Mouse (Mus musculus): ENCODE data around the gene Vps51. TPM values are rescaled to one million over a fixed set of nuclear protein-coding genes. Genes with fewer than 3 reads are reported as not detected.

Vps51 gene
- polyA plus RNA-seq, 1 experiment from 2014 or later, result 78.8 TPM

DNA sequence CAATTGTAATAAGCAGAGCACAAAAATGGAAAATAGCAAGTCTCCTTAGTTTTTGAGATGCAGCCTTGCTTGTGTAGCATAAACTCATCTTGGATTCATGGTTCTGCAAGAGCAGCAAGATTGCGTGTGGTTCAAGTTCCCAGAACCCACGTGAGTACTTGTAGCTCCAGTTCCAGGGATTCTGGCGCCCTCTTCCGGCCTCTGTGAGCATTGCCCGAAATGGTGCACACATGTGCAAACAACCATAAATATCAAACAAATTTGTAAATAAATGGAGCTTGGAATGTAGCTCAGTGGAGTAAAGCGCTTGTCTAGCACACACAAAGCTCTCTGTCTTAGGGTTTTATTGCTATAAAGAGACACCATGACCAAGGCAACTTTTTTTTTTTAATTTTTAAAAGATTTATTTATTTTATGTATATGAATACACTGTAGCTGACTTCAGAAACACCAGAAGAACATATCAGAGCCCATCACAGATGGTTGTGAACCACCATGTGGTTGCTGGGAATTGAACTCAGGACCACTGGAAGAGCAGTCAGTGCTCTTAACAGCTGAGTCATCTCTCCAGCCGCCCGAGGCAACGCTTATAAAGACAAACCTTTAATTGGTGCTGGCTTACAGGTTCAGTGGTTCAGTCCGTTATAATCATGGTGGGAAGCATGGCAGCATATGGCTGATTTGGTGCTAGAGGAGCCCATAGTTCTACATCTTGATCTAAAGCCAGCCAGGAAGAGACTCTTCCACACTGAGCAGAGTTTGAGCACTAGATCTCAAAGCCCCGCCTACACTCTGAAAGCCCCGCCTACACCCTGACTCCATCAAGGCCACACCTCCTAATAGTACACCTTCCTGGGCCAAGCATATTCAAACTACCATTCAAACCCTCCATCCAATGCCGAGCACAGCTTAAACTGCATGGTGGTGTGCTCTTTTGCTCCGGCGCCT, 58.6 kb downstream of the Vps51 start:
- H3K36me3 ChIP-seq, result no peaks in the 10 kb centered on the region
- no peak overlapping the region for H3K27ac ChIP-seq
- H3K4me2 ChIP-seq (replicated peaks), result no peak overlapping the region
- 33% methylated on average over 15 of the region's 15 CpGs for WGBS
- H3K9ac ChIP-seq, result no peak overlapping the region
- peaks cover 36% of the 10 kb centered on the region for H3K27me3 ChIP-seq
- no peak for ATAC-seq (ENCODE audit: low FRiP score)
- H3K9me3 ChIP-seq (replicated peaks), result no peaks in the 10 kb centered on the region
- peaks cover 13% of the 10 kb centered on the region for H3K4me1 ChIP-seq
- H3K4me3 ChIP-seq, result no peak overlapping the region

Small RNAs within 50 kb of the gene (microRNA-seq; reads per million reads assigned to microRNA genes)
- 1.6 reads per million for gene Mir6988

Other genes starting within 250 kb of the Vps51 start
- 28.7 and 29.9 TPM in 2 replicates for gene Frmd8, start 202.0 kb downstream of the Vps51 start, polyA plus RNA-seq (2016; fragmentation: Nextera tagmentation; extraction: Ambion mirVana)
- 2.0 and 2.2 TPM in 2 replicates for gene Slc25a45, start 199.4 kb downstream of the Vps51 start, polyA plus RNA-seq (2016; fragmentation: Nextera tagmentation; extraction: Ambion mirVana)
- 11.0 and 11.3 TPM in 2 replicates for gene Tigd3, start 183.1 kb downstream of the Vps51 start, polyA plus RNA-seq (2016; fragmentation: Nextera tagmentation; extraction: Ambion mirVana)
- 161 and 177 TPM in 2 replicates for gene Dpf2, start 164.2 kb downstream of the Vps51 start, polyA plus RNA-seq (2016; fragmentation: Nextera tagmentation; extraction: Ambion mirVana)
- 5.1 and 6.1 TPM in 2 replicates for gene Cdc42ep2, start 152.4 kb downstream of the Vps51 start, polyA plus RNA-seq (2016; fragmentation: Nextera tagmentation; extraction: Ambion mirVana)
- gene Pola2, start 113.0 kb downstream of the Vps51 start, polyA plus RNA-seq (2016; fragmentation: Nextera tagmentation; extraction: Ambion mirVana), result 47.4 and 49.2 TPM in 2 replicates
- gene Slc22a20, start 91.1 kb downstream of the Vps51 start, polyA plus RNA-seq (2016; fragmentation: Nextera tagmentation; extraction: Ambion mirVana), result not detected in 2 replicates
- 5.5 and 7.7 TPM in 2 replicates for gene Capn1, start 61.3 kb downstream of the Vps51 start, polyA plus RNA-seq (2016; fragmentation: Nextera tagmentation; extraction: Ambion mirVana)
- gene Syvn1, start 30.7 kb downstream of the Vps51 start, polyA plus RNA-seq (2016; fragmentation: Nextera tagmentation; extraction: Ambion mirVana), result 31.7 and 32.8 TPM in 2 replicates
- gene Mrpl49, start 19.4 kb downstream of the Vps51 start, polyA plus RNA-seq (2016; fragmentation: Nextera tagmentation; extraction: Ambion mirVana), result 65.1 and 67.5 TPM in 2 replicates
- 561 and 621 TPM in 2 replicates for gene Fau, start 19.4 kb downstream of the Vps51 start, polyA plus RNA-seq (2016; fragmentation: Nextera tagmentation; extraction: Ambion mirVana)
- gene Znhit2, start 16.0 kb downstream of the Vps51 start, polyA plus RNA-seq (2016; fragmentation: Nextera tagmentation; extraction: Ambion mirVana), result 33.6 and 34.4 TPM in 2 replicates
- gene Tm7sf2, start 8.9 kb downstream of the Vps51 start, polyA plus RNA-seq (2016; fragmentation: Nextera tagmentation; extraction: Ambion mirVana), result 38.0 and 40.3 TPM in 2 replicates
- not detected in 2 replicates for gene Tmem262, start 2.8 kb upstream of the Vps51 start, polyA plus RNA-seq (2016; fragmentation: Nextera tagmentation; extraction: Ambion mirVana)
- 2.5 and 2.7 TPM in 2 replicates for gene Gm28374, start 5.0 kb upstream of the Vps51 start, polyA plus RNA-seq (2016; fragmentation: Nextera tagmentation; extraction: Ambion mirVana)
- gene Zfpl1, start 7.7 kb upstream of the Vps51 start, polyA plus RNA-seq (2016; fragmentation: Nextera tagmentation; extraction: Ambion mirVana), result 68.9 and 75.0 TPM in 2 replicates
- 24.5 and 25.4 TPM in 2 replicates for gene Cdca5, start 7.8 kb upstream of the Vps51 start, polyA plus RNA-seq (2016; fragmentation: Nextera tagmentation; extraction: Ambion mirVana)
- gene AC131692.1, start 17.2 kb upstream of the Vps51 start, polyA plus RNA-seq (2016; fragmentation: Nextera tagmentation; extraction: Ambion mirVana), result 0.35 and 0.38 TPM in 2 replicates
- gene Naaladl1, start 28.6 kb upstream of the Vps51 start, polyA plus RNA-seq (2016; fragmentation: Nextera tagmentation; extraction: Ambion mirVana), result 0.54 and 0.70 TPM in 2 replicates
- gene Sac3d1, start 41.4 kb upstream of the Vps51 start, polyA plus RNA-seq (2016; fragmentation: Nextera tagmentation; extraction: Ambion mirVana), result 47.9 and 48.3 TPM in 2 replicates
- gene Snx15, start 51.1 kb upstream of the Vps51 start, polyA plus RNA-seq (2016; fragmentation: Nextera tagmentation; extraction: Ambion mirVana), result 33.2 and 33.4 TPM in 2 replicates
- 0.22 TPM in 1 of 2 replicates, not detected in the other for gene Batf2, start 63.8 kb upstream of the Vps51 start, polyA plus RNA-seq (2016; fragmentation: Nextera tagmentation; extraction: Ambion mirVana)
- gene Arl2, start 64.3 kb upstream of the Vps51 start, polyA plus RNA-seq (2016; fragmentation: Nextera tagmentation; extraction: Ambion mirVana), result 91.6 and 94.6 TPM in 2 replicates
- gene Majin, start 107.2 kb upstream of the Vps51 start, polyA plus RNA-seq (2016; fragmentation: Nextera tagmentation; extraction: Ambion mirVana), result not detected in 2 replicates
- 1.4 and 1.5 TPM in 2 replicates for gene Gpha2, start 149.1 kb upstream of the Vps51 start, polyA plus RNA-seq (2016; fragmentation: Nextera tagmentation; extraction: Ambion mirVana)
- 66.3 and 72.2 TPM in 2 replicates for gene Ppp2r5b, start 158.6 kb upstream of the Vps51 start, polyA plus RNA-seq (2016; fragmentation: Nextera tagmentation; extraction: Ambion mirVana)
- gene Atg2a, start 164.4 kb upstream of the Vps51 start, polyA plus RNA-seq (2016; fragmentation: Nextera tagmentation; extraction: Ambion mirVana), result 14.7 and 15.4 TPM in 2 replicates
- gene Ehd1, start 199.5 kb upstream of the Vps51 start, polyA plus RNA-seq (2016; fragmentation: Nextera tagmentation; extraction: Ambion mirVana), result 90.8 and 92.7 TPM in 2 replicates
- 0.48 and 0.61 TPM in 2 replicates for gene Cdc42bpg, start 229.2 kb upstream of the Vps51 start, polyA plus RNA-seq (2016; fragmentation: Nextera tagmentation; extraction: Ambion mirVana)